Mouse (Mus musculus) embryonic fibroblast, embryonic 13.5 days (primary cell): Measurements from ENCODE around the gene Exoc2.

Experiments
- CTCF ChIP-seq: IDR thresholded peaks from 2 replicates; pipeline ENCODE4 v1.5.1; 2011; ENCODE audit warnings: mild to moderate bottlenecking, control low read depth, low read length, moderate library complexity, borderline replicate concordance; ENCODE audit not compliant: insufficient read depth
- POLR2A ChIP-seq: IDR thresholded peaks from 2 replicates; pipeline ENCODE4 v1.6.1; 2011; ENCODE audit warnings: low read depth, mild to moderate bottlenecking, control low read depth, low read length, moderate library complexity

- no peak for TF ChIP-seq CTCF
- no peak for TF ChIP-seq POLR2A
Measured at GRCm38 (mm10) chr13:30781905-30782304, 192.0 kb downstream of the Exoc2 start.
